Mouse (Mus musculus) kidney, adult 8-10 months (tissue): ENCODE results near the gene Ppp1r13b.

ENCODE experiments used
- DNase-seq, 2 experiments: peaks; one replicate each; pipeline ENCODE4 v3.0.0; 2022

The Ppp1r13b gene

GRCm38 (mm10) chr12:111820708-111821107 lies 87.2 kb downstream of the Ppp1r13b start:
- DNase-seq = no peak

DNA sequence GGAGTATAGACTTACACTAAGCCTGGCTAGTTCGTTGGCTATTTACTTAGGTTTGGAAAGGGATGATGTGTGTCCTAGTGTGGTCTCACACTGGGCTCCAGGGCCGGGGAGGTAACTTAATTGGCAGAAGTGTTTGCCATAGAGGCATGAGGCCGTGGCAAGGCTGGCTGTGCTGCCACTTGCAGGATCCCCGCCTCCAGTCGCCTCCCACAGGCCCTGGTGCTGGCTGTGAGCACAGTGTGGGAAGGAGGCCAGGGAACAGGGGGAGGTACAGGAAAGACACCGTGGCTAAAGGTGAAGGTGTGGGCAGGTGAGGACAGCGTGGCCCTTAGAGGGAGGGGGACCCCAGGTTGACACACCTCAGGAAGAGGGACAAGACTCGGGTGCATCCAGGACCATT lies 88.0 kb downstream of the Ppp1r13b start:
- peak; percentile 56 to 59 for DNase-seq

DNA sequence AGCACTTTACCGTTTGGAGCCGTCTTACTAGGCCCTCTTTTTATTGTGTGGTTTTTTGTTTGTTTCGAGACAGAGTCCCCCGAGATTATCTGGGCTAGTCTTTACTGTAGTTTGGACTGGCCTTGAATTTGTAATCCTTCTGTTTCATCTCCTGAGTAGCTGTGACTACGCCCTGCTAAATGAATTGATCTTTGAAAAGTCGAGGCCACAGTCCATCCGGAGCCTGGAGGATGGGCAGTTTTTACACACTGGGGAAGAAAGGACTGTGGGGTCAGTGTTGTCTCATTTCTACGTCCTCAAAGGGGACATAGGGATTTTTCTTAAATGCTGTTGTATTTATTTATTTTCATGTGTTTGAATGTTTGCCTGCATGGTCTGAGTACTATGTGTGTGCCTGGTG lies 89.9 kb downstream of the Ppp1r13b start:
- no peak for DNase-seq

- peak; percentile 46 to 55 for DNase-seq
Observed at GRCm38 (mm10) chr12:111816967-111817366, 90.9 kb downstream of the Ppp1r13b start.

GRCm38 (mm10) chr12:111816528-111816927 lies 91.4 kb downstream of the Ppp1r13b start:
- DNase-seq = peak in 1 of 2 experiments; percentile 41

GRCm38 (mm10) chr12:111814769-111815762 lies 92.8 kb downstream of the Ppp1r13b start:
- peak; percentile 56 to 58 for DNase-seq

DNA sequence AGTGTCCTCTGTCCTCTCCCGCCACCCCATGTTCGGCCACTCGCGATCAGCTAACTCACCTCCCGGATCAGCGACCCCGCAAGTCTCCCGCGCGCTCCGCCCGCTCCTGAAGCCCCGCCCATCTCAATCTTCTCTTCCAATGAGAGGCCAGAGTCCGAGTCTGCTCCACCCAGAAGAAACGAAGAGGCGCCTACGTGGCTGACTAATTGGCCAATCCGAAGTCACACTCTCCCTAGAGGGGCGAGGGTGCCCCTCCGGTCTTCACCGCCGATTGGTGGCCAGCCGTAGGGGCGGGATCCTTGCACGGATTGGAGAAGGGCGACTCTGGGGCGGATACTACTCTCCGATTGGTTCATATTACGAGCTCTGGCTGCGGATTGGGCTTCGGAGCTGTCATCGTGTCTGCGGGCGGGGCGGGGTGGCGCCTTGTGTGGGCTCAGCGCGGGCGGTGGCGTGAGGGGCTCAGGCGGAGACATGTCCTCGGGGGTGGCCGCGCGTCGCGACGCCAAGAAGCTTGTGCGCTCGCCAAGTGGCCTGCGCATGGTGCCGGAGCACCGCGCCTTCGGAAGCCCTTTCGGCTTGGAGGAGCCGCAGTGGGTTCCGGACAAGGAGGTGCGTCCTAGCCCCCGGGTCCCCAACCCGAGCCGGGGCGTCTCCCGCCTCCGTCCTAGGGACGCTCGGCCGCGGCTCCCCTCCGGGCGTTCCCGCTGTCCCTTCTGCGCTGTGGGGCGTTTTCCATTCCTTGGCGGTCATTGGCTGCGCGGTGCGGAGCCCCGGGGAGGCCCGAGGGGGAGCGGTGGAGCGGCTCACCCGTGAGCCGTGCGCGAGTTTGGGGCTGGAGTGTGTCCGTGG lies 93.9 kb downstream of the Ppp1r13b start, which contains the start of the genes Xrcc3 and Zfyve21:
Gene Xrcc3 (minus strand): TSS at position 108 of the 852 bp plus-strand sequence.
Gene Zfyve21 (plus strand): TSS at position 405 of the 852 bp plus-strand sequence.
- DNase-seq = peak; percentile 98 to 99

- DNase-seq = no peak
Observed at GRCm38 (mm10) chr12:111813111-111813765, 94.7 kb downstream of the Ppp1r13b start.

DNA sequence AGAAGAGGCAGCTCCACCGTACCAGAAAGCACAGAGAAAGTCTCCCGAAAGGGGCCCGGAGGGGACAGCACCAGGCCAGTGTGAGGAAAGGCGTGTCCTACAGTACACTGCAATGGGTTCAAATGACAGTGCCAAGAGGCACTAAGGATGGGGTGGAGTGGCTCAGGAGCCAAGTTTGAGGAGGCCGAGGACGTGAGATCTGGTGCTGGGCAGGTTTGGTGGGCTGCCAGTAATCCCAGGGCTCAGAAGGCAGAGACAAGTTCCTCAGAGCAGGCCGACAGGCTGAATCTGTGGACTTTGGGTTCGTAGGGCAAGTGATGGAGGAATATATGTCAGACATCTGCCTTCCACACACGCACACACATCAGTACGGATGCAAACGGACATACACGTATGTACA lies 95.3 kb downstream of the Ppp1r13b start:
- DNase-seq = no peak

DNA sequence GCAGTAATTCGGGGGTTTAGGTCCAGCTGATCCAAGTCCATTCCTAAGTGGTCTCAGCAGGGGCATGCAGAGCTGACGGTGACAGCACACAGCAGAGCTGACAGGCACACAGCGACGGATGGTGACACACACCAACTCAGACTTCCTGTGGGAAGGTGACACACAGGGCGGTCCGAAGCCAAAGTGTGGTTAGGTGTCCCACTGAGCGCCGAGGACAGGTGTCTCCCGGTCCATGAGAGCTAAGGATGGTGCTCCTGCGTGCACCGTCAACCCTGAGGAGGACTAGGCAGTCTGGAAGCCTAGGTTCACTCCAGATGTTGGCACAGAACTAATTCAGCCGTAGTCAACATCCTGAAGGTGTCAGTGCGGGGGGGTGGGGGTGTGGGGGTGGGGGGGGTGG lies 95.8 kb downstream of the Ppp1r13b start:
- DNase-seq = no peak

GRCm38 (mm10) chr12:111809762-111810161 lies 98.1 kb downstream of the Ppp1r13b start:
- DNase-seq = peak; percentile 80 to 82

GRCm38 (mm10) chr12:111808775-111809174 lies 99.1 kb downstream of the Ppp1r13b start:
- no peak for DNase-seq

DNA sequence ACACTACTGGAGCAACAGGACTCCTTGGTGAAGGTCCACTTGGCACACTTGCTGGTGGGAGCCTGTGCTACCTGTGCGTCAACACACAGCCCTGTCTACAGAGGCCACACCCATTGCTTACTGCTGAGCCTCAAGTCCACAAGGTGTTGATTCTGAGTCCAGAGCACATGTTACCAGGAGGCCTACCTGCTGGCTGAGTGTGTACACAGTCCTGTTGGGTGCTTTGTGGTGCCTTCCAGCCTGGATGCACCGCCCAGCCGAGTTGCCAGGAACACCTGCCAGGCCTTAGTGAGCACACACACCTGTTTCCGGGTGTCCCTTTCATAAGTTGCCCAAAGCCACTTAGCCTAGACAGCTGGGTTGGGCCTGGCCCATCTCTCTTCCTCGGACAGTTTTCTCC lies 104.4 kb downstream of the Ppp1r13b start:
- DNase-seq = no peak

- DNase-seq = peak; percentile 42
Observed at GRCm38 (mm10) chr12:111800459-111801183, 107.3 kb downstream of the Ppp1r13b start.

- no peak for DNase-seq
Observed at GRCm38 (mm10) chr12:111798493-111798892, 109.4 kb downstream of the Ppp1r13b start.

GRCm38 (mm10) chr12:111797251-111797650 lies 110.7 kb downstream of the Ppp1r13b start:
- DNase-seq = no peak

- peak; percentile 59 to 70 for DNase-seq
Observed at GRCm38 (mm10) chr12:111795180-111795895, 112.6 kb downstream of the Ppp1r13b start.

- DNase-seq = no peak
Observed at GRCm38 (mm10) chr12:111794526-111795179, 113.3 kb downstream of the Ppp1r13b start.

- peak; percentile 83 for DNase-seq
Observed at GRCm38 (mm10) chr12:111794102-111794501, 113.8 kb downstream of the Ppp1r13b start.

DNA sequence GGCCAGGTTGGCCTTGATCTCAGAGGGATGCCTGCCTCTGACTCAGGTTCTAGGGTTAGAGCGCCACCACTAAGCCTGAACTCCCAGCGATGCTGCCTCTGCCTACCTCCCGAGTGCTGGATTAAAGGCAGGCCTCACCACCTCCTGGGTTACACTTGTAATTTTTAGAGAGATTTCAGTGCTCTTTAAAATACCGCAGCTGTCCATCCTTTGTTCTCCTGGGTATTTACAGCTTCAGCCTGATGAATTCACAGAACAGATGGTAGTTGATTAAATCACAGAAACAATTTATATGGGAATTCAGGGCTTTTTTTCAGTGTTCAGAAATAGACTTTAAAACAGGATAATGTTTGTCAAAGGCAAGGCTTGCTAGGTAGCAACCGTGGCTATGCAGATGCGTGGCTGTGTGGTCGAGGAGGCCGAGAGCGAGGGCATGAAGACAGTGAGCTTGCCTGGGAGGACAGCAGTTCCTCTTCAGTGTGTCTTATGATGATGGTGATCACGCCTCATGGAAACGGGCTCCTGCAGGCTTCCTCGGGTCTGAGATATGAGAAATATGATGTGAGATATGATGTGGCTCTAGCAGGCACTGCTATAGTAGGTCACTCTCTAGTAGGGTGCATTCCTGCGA lies 116.3 kb downstream of the Ppp1r13b start:
- DNase-seq = no peak
